Mouse (Mus musculus) stomach, embryonic 15.5 days (tissue): ENCODE results near the gene 4930595D18Rik. TPM values are rescaled to one million over a fixed set of nuclear protein-coding genes. Genes with fewer than 3 reads are reported as not detected.

Source experiments
- ATAC-seq: fragments of 200-750 bp; cut with Nextera tagmentation; 2 replicates; pipeline ENCODE4 v1.8.0; 2017; ENCODE audit warnings: low read depth, moderate number of reproducible peaks, moderate TSS enrichment; ENCODE audit not compliant: insufficient read depth, low FRiP score
- H3K27ac ChIP-seq: fragments of 300-500 bp; sonication (generic); 2 replicates; pipeline ENCODE4 v1.5.1; 2015; ENCODE audit warnings: mild to moderate bottlenecking, inconsistent platforms
- H3K27me3 ChIP-seq: fragments of 300-500 bp; sonication (generic); replicated peaks from 2 replicates; pipeline ENCODE4 v1.6.1; 2015; ENCODE audit warnings: inconsistent platforms
- H3K36me3 ChIP-seq: fragments of 300-500 bp; sonication (generic); 2 replicates; pipeline ENCODE4 v1.6.1; 2015; ENCODE audit warnings: inconsistent platforms
- H3K4me1 ChIP-seq: fragments of 300-500 bp; sonication (generic); 2 replicates; pipeline ENCODE4 v1.6.1; 2015; ENCODE audit warnings: inconsistent platforms
- H3K4me2 ChIP-seq: fragments of 300-500 bp; sonication (generic); 2 replicates; pipeline ENCODE4 v1.6.1; 2015; ENCODE audit warnings: mild to moderate bottlenecking, inconsistent platforms
- H3K4me3 ChIP-seq: fragments of 300-500 bp; sonication (generic); replicated peaks from 2 replicates; pipeline ENCODE4 v1.5.1; 2015; ENCODE audit warnings: inconsistent platforms
- H3K9ac ChIP-seq: fragments of 300-500 bp; sonication (generic); 2 replicates; pipeline ENCODE4 v1.6.1; 2015; ENCODE audit warnings: inconsistent platforms
- H3K9me3 ChIP-seq: fragments of 300-500 bp; sonication (generic); 2 replicates; pipeline ENCODE4 v1.6.1; 2016; ENCODE audit warnings: inconsistent platforms
- WGBS: fragments of 180-500 bp; shearing (Covaris S2); methylation state at CpG from one replicate; pipeline ENCODE4 v1.1.7; 2015; 5-methylcytosine and 5-hydroxymethylcytosine counted together
- polyA plus RNA-seq: library from polyadenylated mRNA; unstranded; fragments of >200 nt; fragmentation: Nextera tagmentation; extraction: Ambion mirVana; gene quantifications from 2 replicates; pipeline ENCODE4 v1.2.1, GENCODE M21; 2015

Gene 4930595D18Rik
- not detected in 2 replicates for polyA plus RNA-seq

DNA sequence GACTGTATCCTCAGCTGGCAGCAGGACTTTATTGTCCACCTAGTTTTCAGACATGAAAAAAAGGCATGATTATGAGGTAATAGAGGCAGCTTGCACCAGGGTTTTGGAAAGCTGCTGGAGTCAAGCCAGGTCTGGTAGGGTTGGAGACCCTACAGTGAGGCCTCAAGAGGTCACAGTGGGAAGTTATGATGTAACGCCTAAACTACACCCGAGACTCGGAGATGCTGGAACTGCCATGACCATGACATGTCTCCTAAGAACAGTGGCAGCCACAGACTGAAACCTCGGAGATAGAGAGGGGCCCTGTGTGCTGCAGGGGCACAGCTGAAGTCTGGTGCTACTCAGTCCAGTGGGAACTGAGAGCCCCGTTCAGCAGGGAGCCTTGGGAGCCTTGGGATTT is at the start of gene 4930595D18Rik:
Gene 4930595D18Rik, minus strand, starts transcription at position 16 of the 400 bp plus-strand sequence.
- Histone ChIP-seq H3K4me3 (no peak within 1 kb of the TSS), H3K9ac (no peak within 1 kb of the TSS), H3K36me3 (no peaks in the 10 kb centered on the region), H3K4me1 (no peaks in the 10 kb centered on the region), H3K27ac (no peak within 1 kb of the TSS), H3K9me3 (no peaks in the 10 kb centered on the region), H3K27me3 (no peaks in the 10 kb centered on the region), H3K4me2 (no peak within 1 kb of the TSS)
- 71% methylated on average over 5 of the region's 5 CpGs for WGBS
- no peak for ATAC-seq

DNA sequence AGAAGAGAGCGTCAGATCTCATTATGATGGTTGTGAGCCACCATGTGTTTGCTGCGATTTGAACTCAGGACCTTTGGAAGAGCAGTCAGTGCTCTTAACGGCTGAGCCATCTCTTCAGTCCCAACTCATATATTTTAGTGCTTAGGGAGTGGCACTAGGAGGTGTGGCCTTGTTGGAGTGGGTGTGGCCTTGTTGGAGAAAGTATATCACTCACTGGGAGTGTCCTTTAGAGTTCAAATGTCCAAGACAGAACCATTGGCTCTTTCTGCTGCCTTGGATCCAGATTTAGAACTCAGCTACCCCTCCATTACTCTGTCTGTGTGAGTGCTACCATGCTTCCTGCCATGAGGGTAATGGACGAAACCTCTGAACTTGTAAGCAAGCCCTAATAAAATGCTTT is 49.5 kb upstream of the 4930595D18Rik start:
- peak; percentile 40; the same call in 1 of the 2 replicates for ATAC-seq
- Histone ChIP-seq H3K4me3 (no peak overlapping the region), H3K36me3 (no peaks in the 10 kb centered on the region), H3K4me1 (no peaks in the 10 kb centered on the region), H3K4me2 (no peak overlapping the region), H3K9ac (no peak overlapping the region), H3K27me3 (no peaks in the 10 kb centered on the region), H3K9me3 (no peaks in the 10 kb centered on the region), H3K27ac (peak overlapping the region; percentile 63)
- WGBS, result 79% methylated on average over 4 of the region's 4 CpGs

DNA sequence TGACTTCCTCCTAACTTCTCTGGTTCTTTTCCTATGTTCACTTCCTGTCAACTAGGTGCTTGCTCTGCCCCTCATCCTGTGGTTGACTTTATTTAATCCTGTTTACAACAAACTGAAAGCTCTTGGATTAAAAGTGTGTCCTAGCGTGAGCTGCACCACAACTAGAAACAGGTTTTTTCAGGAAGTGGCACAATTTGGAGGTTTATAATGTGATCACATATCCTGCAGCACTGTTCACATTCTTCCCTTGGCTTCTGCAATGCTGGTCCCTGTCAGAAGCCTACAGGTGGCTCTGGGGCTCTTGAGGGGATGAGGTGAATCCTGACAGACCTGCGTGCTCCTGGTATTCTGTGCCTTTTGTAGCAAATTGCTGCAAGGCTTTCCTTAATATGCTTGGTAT is 46.5 kb upstream of the 4930595D18Rik start:
- no peak overlapping the region for H3K4me3 ChIP-seq
- WGBS, result 82% methylated on average over 2 of the region's 2 CpGs
- no peak for ATAC-seq

DNA sequence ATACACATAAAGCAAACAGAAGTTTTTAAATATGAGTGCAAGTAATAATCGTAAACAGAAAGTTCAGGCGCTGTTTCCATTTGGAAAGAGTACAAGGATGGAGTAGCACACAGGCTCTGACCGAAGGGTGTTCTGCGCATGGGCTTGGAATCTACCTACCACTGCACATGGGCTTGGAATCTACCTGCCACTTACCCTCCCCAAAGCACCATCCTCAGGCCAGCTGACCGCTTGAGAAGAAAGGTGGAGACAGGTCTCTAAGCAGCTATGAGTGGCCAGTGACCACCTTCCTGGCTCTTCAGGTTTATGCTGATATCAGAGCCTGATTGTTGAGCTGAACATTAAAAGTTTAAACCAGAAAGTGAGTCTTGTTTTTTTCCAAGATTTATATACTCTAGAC is 44.2 kb upstream of the 4930595D18Rik start:
- 90% methylated on average over 5 of the region's 5 CpGs for WGBS

More for the DNA sequence above, 46.5 kb upstream of the 4930595D18Rik start:
- H3K27ac ChIP-seq, result no peak overlapping the region
- no peaks in the 10 kb centered on the region for H3K4me1 ChIP-seq
- no peak overlapping the region for H3K9ac ChIP-seq
- H3K27me3 ChIP-seq, result no peaks in the 10 kb centered on the region
- no peaks in the 10 kb centered on the region for H3K9me3 ChIP-seq
- no peak overlapping the region for H3K4me2 ChIP-seq
- no peaks in the 10 kb centered on the region for H3K36me3 ChIP-seq

DNA sequence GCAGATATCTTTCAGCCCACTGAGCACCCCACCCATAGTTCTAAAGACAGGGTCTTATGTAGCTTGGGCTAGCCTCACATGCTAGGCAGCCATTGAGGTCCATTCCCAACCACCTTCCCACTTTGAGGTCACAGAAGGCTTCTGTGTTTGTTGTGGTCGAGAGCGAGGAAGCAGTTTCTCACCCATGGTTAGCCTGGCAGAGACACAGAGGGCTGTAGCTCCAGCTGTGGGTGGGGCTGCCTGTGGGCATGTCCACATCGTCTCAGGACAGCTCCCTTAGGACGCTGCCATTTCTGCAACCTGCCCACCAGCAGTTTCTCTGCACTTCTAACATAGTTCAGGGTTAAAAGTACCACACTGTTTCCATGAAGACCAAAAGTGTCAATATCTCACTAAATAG is 43.1 kb upstream of the 4930595D18Rik start:
- no peak overlapping the region for H3K4me3 ChIP-seq
- H3K27ac ChIP-seq, result no peak overlapping the region
- no peaks in the 10 kb centered on the region for H3K27me3 ChIP-seq
- H3K36me3 ChIP-seq, result 0 out of 2 replicates have a peak, but pooled peaks cover under 1% of the 10 kb centered on the region
- 70% methylated on average over 4 of the region's 4 CpGs for WGBS
- H3K4me2 ChIP-seq, result no peak overlapping the region
- H3K9ac ChIP-seq, result no peak overlapping the region
- no peak for ATAC-seq
- 0 out of 2 replicates have a peak, but pooled peaks cover 2% of the 10 kb centered on the region for H3K4me1 ChIP-seq
- H3K9me3 ChIP-seq, result no peaks in the 10 kb centered on the region

More for the DNA sequence above, 44.2 kb upstream of the 4930595D18Rik start:
- H3K9me3 ChIP-seq, result no peaks in the 10 kb centered on the region
- H3K4me2 ChIP-seq, result no peak overlapping the region
- no peak overlapping the region for H3K9ac ChIP-seq
- H3K4me1 ChIP-seq, result 0 out of 2 replicates have a peak, but pooled peaks cover 2% of the 10 kb centered on the region
- ATAC-seq, result no peak
- no peaks in the 10 kb centered on the region for H3K36me3 ChIP-seq
- H3K4me3 ChIP-seq, result no peak overlapping the region
- H3K27ac ChIP-seq, result no peak overlapping the region
- H3K27me3 ChIP-seq, result no peaks in the 10 kb centered on the region

DNA sequence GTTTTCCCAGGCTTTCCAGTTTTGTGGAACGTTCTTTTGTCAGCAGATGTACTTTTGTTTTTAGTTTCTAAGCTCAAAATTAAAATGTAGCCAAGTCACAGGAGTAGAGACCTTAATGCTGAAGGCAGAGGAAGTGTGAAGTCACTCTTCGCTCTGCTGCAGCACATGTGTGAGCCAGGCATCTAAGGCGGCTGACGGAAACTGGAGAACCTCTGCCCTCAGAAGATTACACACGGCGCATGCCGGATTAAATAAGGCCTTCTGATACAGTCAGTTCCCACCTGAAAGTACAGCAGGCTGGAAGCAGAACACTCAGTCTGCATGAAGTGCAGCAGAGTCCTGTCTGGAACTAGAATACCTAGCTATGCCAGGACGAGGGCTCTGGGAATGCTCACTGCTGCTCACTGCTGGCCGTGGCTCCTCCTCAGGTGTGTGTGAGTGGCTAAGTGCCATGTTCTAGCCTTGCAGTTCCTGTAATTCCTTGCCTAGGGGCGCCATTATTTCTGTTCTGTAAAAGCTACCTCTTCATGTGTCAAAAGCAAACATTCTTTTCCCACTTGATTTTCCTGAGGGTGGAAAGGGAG is 41.0 kb upstream of the 4930595D18Rik start:
- WGBS, result 65% methylated on average over 10 of the region's 10 CpGs
- peaks cover 11% of the 10 kb centered on the region; the same call in 1 of the 2 replicates for H3K36me3 ChIP-seq

DNA sequence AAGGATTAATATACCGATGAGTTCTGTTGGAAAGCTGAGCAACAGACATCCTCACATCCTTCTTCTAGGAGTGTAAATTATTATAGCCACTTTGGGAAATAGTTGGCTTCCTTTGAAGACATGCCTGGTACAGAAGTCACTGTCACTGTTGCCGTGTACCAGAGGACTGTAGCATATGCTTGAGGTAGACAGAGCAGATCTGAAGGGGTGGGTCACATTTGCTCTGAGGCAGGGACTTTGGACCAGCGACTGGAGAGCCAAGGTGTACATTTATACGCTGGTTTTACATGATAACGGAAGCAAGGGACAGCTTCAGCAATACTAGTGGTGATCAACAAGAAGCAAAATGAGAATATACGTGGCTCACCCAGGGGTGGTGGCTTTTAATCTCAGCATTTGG is 34.6 kb upstream of the 4930595D18Rik start:
- Histone ChIP-seq H3K36me3 (peaks cover 11% of the 10 kb centered on the region; the same call in 1 of the 2 replicates), H3K9ac (no peak overlapping the region), H3K4me3 (no peak overlapping the region), H3K27ac (no peak overlapping the region), H3K9me3 (no peaks in the 10 kb centered on the region), H3K27me3 (no peaks in the 10 kb centered on the region), H3K4me2 (no peak overlapping the region), H3K4me1 (no peaks in the 10 kb centered on the region)
- 86% methylated on average over 6 of the region's 6 CpGs for WGBS
- ATAC-seq, result no peak

More for the DNA sequence above, 41.0 kb upstream of the 4930595D18Rik start:
- H3K9me3 ChIP-seq, result no peaks in the 10 kb centered on the region
- no peak overlapping the region for H3K4me3 ChIP-seq
- no peak overlapping the region for H3K4me2 ChIP-seq
- H3K4me1 ChIP-seq, result 0 out of 2 replicates have a peak, but pooled peaks cover 2% of the 10 kb centered on the region
- ATAC-seq, result no peak
- H3K27me3 ChIP-seq, result no peaks in the 10 kb centered on the region
- H3K27ac ChIP-seq, result no peak overlapping the region
- no peak overlapping the region for H3K9ac ChIP-seq

DNA sequence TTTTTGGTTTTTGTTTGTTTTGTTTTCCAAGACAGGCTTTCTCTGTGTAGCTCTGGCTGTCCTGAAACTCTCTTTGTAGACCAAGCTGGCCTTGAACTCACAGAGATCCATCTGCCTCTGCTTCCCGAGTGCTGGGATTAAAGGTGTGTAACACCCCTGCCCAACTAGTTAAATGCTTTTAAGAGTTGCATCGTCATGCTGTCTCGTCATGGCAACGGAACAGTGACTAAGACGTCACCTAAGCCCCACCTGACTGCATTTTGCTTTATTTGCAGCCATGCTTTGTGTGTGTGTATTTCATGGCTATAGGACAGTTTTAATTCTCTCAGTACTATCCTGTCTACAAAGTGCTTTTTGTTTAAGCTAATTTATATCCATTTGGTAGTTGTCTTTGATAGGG is 27.4 kb upstream of the 4930595D18Rik start:
- ATAC-seq, result no peak
- 73% methylated on average over 5 of the region's 5 CpGs for WGBS
- no peak overlapping the region for H3K9ac ChIP-seq

DNA sequence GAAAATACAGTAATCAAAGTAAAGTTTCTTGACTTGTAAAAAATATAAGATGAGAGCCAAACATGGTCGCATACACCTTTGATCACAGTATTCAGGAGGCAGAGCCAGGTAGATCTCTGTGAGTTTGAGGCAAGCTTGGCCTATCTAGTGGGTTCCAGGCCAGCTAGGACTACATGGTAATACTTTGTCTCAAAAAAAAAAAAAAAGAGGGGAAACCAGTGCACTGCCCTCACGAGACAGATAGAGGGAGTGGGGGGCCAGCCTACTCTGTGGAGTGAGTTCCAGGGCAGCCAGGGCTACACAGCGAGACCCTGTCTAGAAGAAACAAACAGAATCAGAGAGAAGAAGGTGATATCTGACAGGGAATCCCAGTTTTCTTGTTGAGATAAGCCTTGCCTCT is 23.4 kb upstream of the 4930595D18Rik start:
- ATAC-seq, result no peak
- H3K27ac ChIP-seq, result no peak overlapping the region
- H3K27me3 ChIP-seq, result no peaks in the 10 kb centered on the region
- WGBS, result 79% methylated on average over 3 of the region's 3 CpGs
- H3K4me3 ChIP-seq, result no peak overlapping the region
- H3K9me3 ChIP-seq, result no peaks in the 10 kb centered on the region
- H3K36me3 ChIP-seq, result no peaks in the 10 kb centered on the region
- no peak overlapping the region for H3K4me2 ChIP-seq
- no peak overlapping the region for H3K9ac ChIP-seq
- no peaks in the 10 kb centered on the region for H3K4me1 ChIP-seq

More for the DNA sequence above, 27.4 kb upstream of the 4930595D18Rik start:
- Histone ChIP-seq H3K4me1 (no peaks in the 10 kb centered on the region), H3K4me2 (no peak overlapping the region), H3K27me3 (no peaks in the 10 kb centered on the region), H3K36me3 (no peaks in the 10 kb centered on the region), H3K27ac (no peak overlapping the region), H3K9me3 (no peaks in the 10 kb centered on the region), H3K4me3 (no peak overlapping the region)

DNA sequence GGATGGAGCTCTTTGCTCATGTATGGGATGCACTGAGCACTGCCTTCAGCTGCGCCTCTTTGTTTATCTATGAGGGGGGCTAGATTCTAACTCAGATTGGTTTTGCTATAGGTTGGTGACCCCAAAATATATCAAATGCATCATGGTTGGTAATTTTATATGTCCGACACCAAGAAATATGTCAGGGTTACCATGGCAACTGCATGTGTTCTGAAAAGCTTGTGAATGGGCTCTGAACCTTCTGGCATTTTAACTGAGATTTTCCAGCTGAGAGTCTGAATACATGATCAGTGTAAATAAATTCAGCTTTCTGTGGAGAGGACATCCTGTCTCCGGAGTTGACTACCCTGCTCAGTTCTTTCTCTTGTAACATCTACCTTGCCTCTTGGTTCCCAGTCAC is 19.7 kb upstream of the 4930595D18Rik start:
- Histone ChIP-seq H3K4me1 (no peaks in the 10 kb centered on the region), H3K27me3 (no peaks in the 10 kb centered on the region), H3K9ac (no peak overlapping the region), H3K4me2 (no peak overlapping the region), H3K4me3 (no peak overlapping the region), H3K36me3 (no peaks in the 10 kb centered on the region), H3K9me3 (no peaks in the 10 kb centered on the region), H3K27ac (no peak overlapping the region)
- no peak for ATAC-seq
- 58% methylated on average over 3 of the region's 3 CpGs for WGBS

DNA sequence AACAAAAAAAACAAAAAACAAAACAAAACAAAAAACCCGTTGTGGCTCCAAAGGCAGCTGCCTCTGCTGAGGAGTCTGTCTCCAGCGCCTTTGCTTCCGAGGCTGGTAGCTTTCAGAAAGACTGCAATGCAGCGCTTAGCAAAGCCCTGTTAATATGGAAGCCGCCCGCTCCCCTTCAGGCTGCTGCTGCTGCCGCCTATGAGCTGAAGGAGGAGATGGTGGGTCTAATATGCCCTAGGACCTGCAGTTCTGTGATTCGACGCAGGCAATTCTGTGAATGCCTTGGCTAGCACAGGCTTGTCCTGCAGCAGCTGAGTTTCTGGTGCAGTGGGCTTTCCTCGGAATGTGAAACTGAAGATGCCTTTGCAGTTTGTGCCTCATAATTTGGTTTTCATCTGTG is 18.8 kb upstream of the 4930595D18Rik start:
- ATAC-seq, result no peak
- H3K27ac ChIP-seq, result no peak overlapping the region
- no peak overlapping the region for H3K4me2 ChIP-seq
- no peaks in the 10 kb centered on the region for H3K9me3 ChIP-seq
- H3K4me1 ChIP-seq, result no peaks in the 10 kb centered on the region
- 72% methylated on average over 10 of the region's 10 CpGs for WGBS
- no peaks in the 10 kb centered on the region for H3K36me3 ChIP-seq
- H3K9ac ChIP-seq, result no peak overlapping the region
- no peaks in the 10 kb centered on the region for H3K27me3 ChIP-seq
- no peak overlapping the region for H3K4me3 ChIP-seq

DNA sequence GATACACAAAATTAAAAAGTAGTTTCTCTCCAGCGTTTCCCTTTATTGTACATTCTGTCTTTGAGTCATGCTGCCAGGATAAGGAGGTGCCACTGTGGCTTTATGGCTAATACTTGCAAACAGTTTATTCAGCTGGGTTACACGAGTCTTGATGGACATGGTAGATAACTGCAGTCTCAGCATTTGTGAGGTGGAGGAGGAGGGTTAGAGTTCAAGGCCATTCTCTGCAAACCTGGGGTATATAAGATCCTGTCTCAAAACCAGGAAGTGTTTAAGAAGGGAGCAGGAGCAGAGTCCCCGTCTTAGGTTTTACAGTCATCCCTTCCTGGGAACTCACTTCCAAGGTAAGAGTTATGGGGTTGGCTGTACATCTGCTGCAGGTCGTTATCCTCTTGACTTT is 12.3 kb upstream of the 4930595D18Rik start:
- no peak overlapping the region for H3K27ac ChIP-seq
- no peak overlapping the region for H3K9ac ChIP-seq
- H3K27me3 ChIP-seq, result no peaks in the 10 kb centered on the region
- peaks cover 5% of the 10 kb centered on the region; the same call in 1 of the 2 replicates for H3K4me1 ChIP-seq
- H3K4me2 ChIP-seq, result no peak overlapping the region
- WGBS, result 61% methylated on average over 4 of the region's 4 CpGs
- H3K9me3 ChIP-seq, result no peaks in the 10 kb centered on the region
- ATAC-seq, result no peak
- H3K36me3 ChIP-seq, result no peaks in the 10 kb centered on the region
- H3K4me3 ChIP-seq, result no peak overlapping the region
